Mouse (Mus musculus): ENCODE results near the gene Mllt10. TPM values are rescaled to one million over a fixed set of nuclear protein-coding genes. Genes with fewer than 3 reads are reported as not detected.

Mllt10 gene
- polyA plus RNA-seq, 2 experiments = 33.4 to 52.7 TPM

GRCm38 (mm10) chr2:18201820-18202462 lies 146.9 kb downstream of the Mllt10 start:
- Histone ChIP-seq H3K27me3 (ENCODE audit: control insufficient read depth, insufficient read depth, low read length) (no peaks in the 10 kb centered on the region), H3K4me3 (replicated peaks; ENCODE audit: low read length) (no peak overlapping the region), H3K4me1 (ENCODE audit: control insufficient read depth, insufficient read depth, low read length) (no peaks in the 10 kb centered on the region), H3K27ac (replicated peaks; ENCODE audit: low read depth, low read length) (no peak overlapping the region), H3K4me2 (replicated peaks; ENCODE audit: low read depth, low read length, severe bottlenecking) (no peak overlapping the region), H3K36me3 (ENCODE audit: control insufficient read depth, insufficient read depth, low read length) (peaks cover 68% of the 10 kb centered on the region), H3K9ac (ENCODE audit: low read depth, low read length, severe bottlenecking) (no peak overlapping the region), H3K9me3 (ENCODE audit: control insufficient read depth, low read length) (no peaks in the 10 kb centered on the region)
- DNase-seq (ENCODE audit: low spot score) (peak; percentile 18), ATAC-seq (ENCODE audit: low FRiP score, low read depth) (no peak)
- WGBS = 39% methylated on average over 1 of the region's 1 CpGs
- no peak for TF ChIP-seq POLR2A (IDR thresholded peaks at IDR 0.05; ENCODE audit: borderline replicate concordance, extremely low read depth, insufficient read depth, insufficient read length)

- ATAC-seq (ENCODE audit: low FRiP score, low read depth) = no peak
- WGBS = 92% methylated on average over 4 of the region's 4 CpGs
- no peaks in the 10 kb centered on the region for H3K4me1 ChIP-seq (ENCODE audit: control insufficient read depth, insufficient read depth, low read length)
- H3K4me3 ChIP-seq (replicated peaks; ENCODE audit: low read length) = no peak overlapping the region
- H3K36me3 ChIP-seq (ENCODE audit: control insufficient read depth, insufficient read depth, low read length) = peaks cover 68% of the 10 kb centered on the region
- H3K27ac ChIP-seq (replicated peaks; ENCODE audit: low read depth, low read length) = no peak overlapping the region
- no peak for DNase-seq (ENCODE audit: low spot score)
- no peak overlapping the region for H3K9ac ChIP-seq (ENCODE audit: low read depth, low read length, severe bottlenecking)
- no peaks in the 10 kb centered on the region for H3K9me3 ChIP-seq (ENCODE audit: control insufficient read depth, low read length)
- no peak overlapping the region for H3K4me2 ChIP-seq (replicated peaks; ENCODE audit: low read depth, low read length, severe bottlenecking)
- TF ChIP-seq POLR2A (IDR thresholded peaks at IDR 0.05; ENCODE audit: borderline replicate concordance, extremely low read depth, insufficient read depth, insufficient read length) = no peak
- H3K27me3 ChIP-seq (ENCODE audit: control insufficient read depth, insufficient read depth, low read length) = no peaks in the 10 kb centered on the region
Observed at GRCm38 (mm10) chr2:18202923-18203322, 147.9 kb downstream of the Mllt10 start.

DNA sequence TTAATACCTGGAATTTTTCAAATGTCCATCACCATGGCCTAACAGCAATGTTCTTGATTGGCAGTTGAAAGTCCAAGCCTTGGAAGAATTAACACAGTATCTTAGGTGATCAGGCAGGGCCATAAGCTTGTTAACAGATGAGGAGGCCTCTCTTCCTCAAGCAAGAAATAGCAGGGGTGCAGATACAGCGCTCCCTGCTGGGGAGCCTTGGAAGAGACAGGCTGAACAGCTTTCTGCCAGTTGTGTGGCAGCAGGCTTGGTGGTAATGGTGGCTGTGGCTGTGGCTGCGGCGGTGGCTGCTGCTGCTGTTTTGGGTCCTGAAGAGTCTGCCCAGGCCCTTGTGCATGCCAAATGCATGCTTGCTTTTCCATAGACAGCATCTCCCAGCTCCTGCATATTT lies 150.1 kb downstream of the Mllt10 start:
- 78% methylated on average over 3 of the region's 3 CpGs for WGBS
- H3K9me3 ChIP-seq (ENCODE audit: control insufficient read depth, low read length) = no peaks in the 10 kb centered on the region
- peaks cover 78% of the 10 kb centered on the region for H3K36me3 ChIP-seq (ENCODE audit: control insufficient read depth, insufficient read depth, low read length)
- no peak overlapping the region for H3K4me3 ChIP-seq (replicated peaks; ENCODE audit: low read length)
- DNase-seq (ENCODE audit: low spot score) (peak; percentile 25), ATAC-seq (ENCODE audit: low FRiP score, low read depth) (no peak)
- H3K27ac ChIP-seq (replicated peaks; ENCODE audit: low read depth, low read length) = no peak overlapping the region
- H3K9ac ChIP-seq (ENCODE audit: low read depth, low read length, severe bottlenecking) = no peak overlapping the region
- H3K27me3 ChIP-seq (ENCODE audit: control insufficient read depth, insufficient read depth, low read length) = no peaks in the 10 kb centered on the region
- no peaks in the 10 kb centered on the region for H3K4me1 ChIP-seq (ENCODE audit: control insufficient read depth, insufficient read depth, low read length)
- H3K4me2 ChIP-seq (replicated peaks; ENCODE audit: low read depth, low read length, severe bottlenecking) = no peak overlapping the region
- TF ChIP-seq POLR2A (IDR thresholded peaks at IDR 0.05; ENCODE audit: borderline replicate concordance, extremely low read depth, insufficient read depth, insufficient read length) = no peak

GRCm38 (mm10) chr2:18206811-18207210 lies 151.8 kb downstream of the Mllt10 start:
- H3K27me3 ChIP-seq (ENCODE audit: control insufficient read depth, insufficient read depth, low read length) = no peaks in the 10 kb centered on the region
- H3K9me3 ChIP-seq (ENCODE audit: control insufficient read depth, low read length) = no peaks in the 10 kb centered on the region
- H3K27ac ChIP-seq (replicated peaks; ENCODE audit: low read depth, low read length) = no peak overlapping the region
- H3K9ac ChIP-seq (ENCODE audit: low read depth, low read length, severe bottlenecking) = no peak overlapping the region
- WGBS = 82% methylated on average over 10 of the region's 10 CpGs
- H3K4me1 ChIP-seq (ENCODE audit: control insufficient read depth, insufficient read depth, low read length) = no peaks in the 10 kb centered on the region
- DNase-seq (ENCODE audit: low spot score) (no peak), ATAC-seq (ENCODE audit: low FRiP score, low read depth) (no peak)
- peaks cover 88% of the 10 kb centered on the region for H3K36me3 ChIP-seq (ENCODE audit: control insufficient read depth, insufficient read depth, low read length)
- TF ChIP-seq POLR2A (IDR thresholded peaks at IDR 0.05; ENCODE audit: borderline replicate concordance, extremely low read depth, insufficient read depth, insufficient read length) = no peak
- H3K4me3 ChIP-seq (replicated peaks; ENCODE audit: low read length) = no peak overlapping the region
- H3K4me2 ChIP-seq (replicated peaks; ENCODE audit: low read depth, low read length, severe bottlenecking) = no peak overlapping the region

- H3K4me1 ChIP-seq (ENCODE audit: control insufficient read depth, insufficient read depth, low read length) = no peaks in the 10 kb centered on the region
Observed at GRCm38 (mm10) chr2:18208578-18208977, 153.5 kb downstream of the Mllt10 start.

More at GRCm38 (mm10) chr2:18208578-18208977, 153.5 kb downstream of the Mllt10 start:
- DNase-seq (ENCODE audit: low spot score) (no peak), ATAC-seq (ENCODE audit: low FRiP score, low read depth) (no peak)
- Histone ChIP-seq H3K4me3 (replicated peaks; ENCODE audit: low read length) (no peak overlapping the region), H3K9me3 (ENCODE audit: control insufficient read depth, low read length) (no peaks in the 10 kb centered on the region), H3K9ac (ENCODE audit: low read depth, low read length, severe bottlenecking) (no peak overlapping the region), H3K4me2 (replicated peaks; ENCODE audit: low read depth, low read length, severe bottlenecking) (no peak overlapping the region), H3K27ac (replicated peaks; ENCODE audit: low read depth, low read length) (no peak overlapping the region), H3K27me3 (ENCODE audit: control insufficient read depth, insufficient read depth, low read length) (no peaks in the 10 kb centered on the region), H3K36me3 (ENCODE audit: control insufficient read depth, insufficient read depth, low read length) (peaks cover 89% of the 10 kb centered on the region)
- WGBS = 88% methylated on average over 6 of the region's 6 CpGs
- no peak for TF ChIP-seq POLR2A (IDR thresholded peaks at IDR 0.05; ENCODE audit: borderline replicate concordance, extremely low read depth, insufficient read depth, insufficient read length)
